Comparison of ENCODE assay signal across 8 mouse cellular contexts in genomic region chr9:41044626-41045025, GRCm38 (mm10). TPM values are rescaled to one million over a fixed set of nuclear protein-coding genes. Genes with fewer than 3 reads are reported as not detected.
DNase-seq lines count a peak whose midpoint lies in the region; ATAC-seq and TF ChIP-seq lines count a peak whose summit lies in the region.

No protein-coding gene starts in this region.

- DNase-seq in forebrain, embryonic 10.5 days (ENCODE audit: extremely low spot score, low spot score) = peak; percentile 80
- peak; percentile 84 to 90 for DNase-seq in adrenal gland, postnatal 36 days
- DNase-seq in embryonic facial prominence, embryonic 11.5 days (ENCODE audit: low spot score) = peak; percentile 88
- DNase-seq in heart, postnatal 10 days = peak; percentile 91 to 94
- peak; percentile 87 to 92 for DNase-seq in layer of hippocampus, postnatal 14 days (ENCODE audit: low spot score in 2 of 2)
- DNase-seq in spleen, adult 2 months (ENCODE audit: low read depth in 1 of 2, low spot score in 2 of 2) = peak; percentile 47 to 75

- TF ChIP-seq CTCF in spleen, adult 2 months (IDR thresholded peaks at IDR 0.05; ENCODE audit: extremely low read depth, insufficient read depth, insufficient read length, insufficient replicate concordance) = peak; percentile 69; the same call in 1 of the 2 replicates

- peaks cover 6% of the 10 kb centered on the region for H3K4me1 ChIP-seq in forebrain, embryonic 10.5 days
- no peaks in the 10 kb centered on the region for H3K4me1 ChIP-seq in forebrain, embryonic 15.5 days
- H3K4me1 ChIP-seq in embryonic facial prominence, embryonic 11.5 days (ENCODE audit: control insufficient read depth, insufficient read depth, low read length) = no peaks in the 10 kb centered on the region
- H3K4me1 ChIP-seq in spleen, adult 2 months (ENCODE audit: control insufficient read depth, insufficient read depth, insufficient read length) = peaks cover 4% of the 10 kb centered on the region; the same call in 1 of the 2 replicates

- no peak for TF ChIP-seq POLR2A in spleen, adult 2 months (IDR thresholded peaks at IDR 0.05; ENCODE audit: low read depth, low read length)

- H3K27me3 ChIP-seq in forebrain, embryonic 10.5 days (ENCODE audit: poor library complexity, severe bottlenecking) = no peaks in the 10 kb centered on the region
- H3K27me3 ChIP-seq in forebrain, embryonic 15.5 days = no peaks in the 10 kb centered on the region
- H3K27me3 ChIP-seq in embryonic facial prominence, embryonic 11.5 days (ENCODE audit: control insufficient read depth, insufficient read depth, low read length) = no peaks in the 10 kb centered on the region
- H3K27me3 ChIP-seq in spleen, adult 2 months (ENCODE audit: control insufficient read depth, insufficient read depth, low read length) = no peaks in the 10 kb centered on the region

- 26% methylated on average over 3 of the region's 3 CpGs for WGBS in forebrain, embryonic 10.5 days
- 8% methylated on average over 3 of the region's 3 CpGs for WGBS in forebrain, embryonic 15.5 days
- 15% methylated on average over 3 of the region's 3 CpGs for WGBS in embryonic facial prominence, embryonic 11.5 days
- whole genome bisulfite sequencing in spleen, adult 2 months = 36% methylated on average over 3 of the region's 3 CpGs

- H3K4me2 ChIP-seq in forebrain, embryonic 15.5 days (replicated peaks) = no peak overlapping the region
- H3K4me2 ChIP-seq in embryonic facial prominence, embryonic 11.5 days (ENCODE audit: low read depth, low read length) = no peak overlapping the region

- H3K4me3 ChIP-seq in forebrain, embryonic 10.5 days = no peak overlapping the region
- H3K4me3 ChIP-seq in forebrain, embryonic 15.5 days = no peak overlapping the region
- no peak overlapping the region for H3K4me3 ChIP-seq in embryonic facial prominence, embryonic 11.5 days (ENCODE audit: low read depth, low read length)
- H3K4me3 ChIP-seq in spleen, adult 2 months (ENCODE audit: extremely low read depth, insufficient read depth, insufficient read length) = no peak overlapping the region

- intact Hi-C loops in heart, postnatal 10 days (cut with DNase I) = loop anchor here (1.0 to 5.0 kb wide), 3 partner anchors 52 to 146 kb away; no protein-coding TSS in a partner anchor

- no peaks in the 10 kb centered on the region for H3K36me3 ChIP-seq in forebrain, embryonic 10.5 days (replicated peaks)
- peaks cover 5% of the 10 kb centered on the region; the same call in 1 of the 2 replicates for H3K36me3 ChIP-seq in forebrain, embryonic 15.5 days
- no peaks in the 10 kb centered on the region for H3K36me3 ChIP-seq in embryonic facial prominence, embryonic 11.5 days (replicated peaks; ENCODE audit: control insufficient read depth, insufficient read depth, low read depth, low read length)
- H3K36me3 ChIP-seq in spleen, adult 2 months (ENCODE audit: control insufficient read depth, insufficient read depth, low read length) = peaks cover 1% of the 10 kb centered on the region; the same call in 1 of the 2 replicates

- H3K27ac ChIP-seq in forebrain, embryonic 10.5 days = no peak overlapping the region
- H3K27ac ChIP-seq in forebrain, embryonic 15.5 days (replicated peaks) = no peak overlapping the region
- H3K27ac ChIP-seq in embryonic facial prominence, embryonic 11.5 days (replicated peaks; ENCODE audit: low read depth, low read length) = no peak overlapping the region
- no peak overlapping the region for H3K27ac ChIP-seq in spleen, adult 2 months (ENCODE audit: insufficient read depth, low read length)

- H3K9me3 ChIP-seq in forebrain, embryonic 10.5 days = no peaks in the 10 kb centered on the region
- H3K9me3 ChIP-seq in forebrain, embryonic 15.5 days = no peaks in the 10 kb centered on the region
- no peaks in the 10 kb centered on the region for H3K9me3 ChIP-seq in embryonic facial prominence, embryonic 11.5 days (replicated peaks; ENCODE audit: control insufficient read depth, low read length)

- H3K9ac ChIP-seq in forebrain, embryonic 15.5 days (replicated peaks) = no peak overlapping the region
- no peak overlapping the region for H3K9ac ChIP-seq in embryonic facial prominence, embryonic 11.5 days (replicated peaks; ENCODE audit: low read length)

- no peak for ATAC-seq in forebrain, embryonic 15.5 days (replicated peaks)
- no peak for ATAC-seq in embryonic facial prominence, embryonic 11.5 days (replicated peaks; ENCODE audit: insufficient number of reproducible peaks, low FRiP score, low TSS enrichment, low read depth)
- peak; percentile 82 for ATAC-seq in megakaryocyte progenitor cell, adult 5-6 weeks (replicated peaks; ENCODE audit: poor library complexity)

RNA-seq across cellular contexts. Expression of gene Crtam, which starts 40.2 kb away (rescaled TPM):
- 0.10 TPM in 1 of 2 replicates, not detected in the other for polyA plus RNA-seq in forebrain, embryonic 10.5 days (2016; fragmentation: Nextera tagmentation; extraction: Ambion mirVana)
- polyA plus RNA-seq in forebrain, embryonic 15.5 days (2015; fragmentation: Nextera tagmentation; extraction: Ambion mirVana) = not detected in 2 replicates
- total RNA-seq in adrenal gland, postnatal 36 days (2021) = not detected
- 0.32 TPM in 1 of 2 replicates, not detected in the other for polyA plus RNA-seq in embryonic facial prominence, embryonic 11.5 days (2014; fragmentation: Nextera tagmentation; extraction: Ambion mirVana)
- total RNA-seq in heart, postnatal 10 days (2021) = under 1 TPM in 1 of 2 experiments, not detected in 1; 0.12 TPM
- total RNA-seq in layer of hippocampus, postnatal 14 days (2021) = not detected
- total RNA-seq in megakaryocyte progenitor cell, adult 5-6 weeks (2015) = not detected in 2 replicates
- not detected in 2 replicates for total RNA-seq in megakaryocyte progenitor cell, adult 5-6 weeks (2017)
- 0.54 and 0.55 TPM in 2 replicates for polyA plus RNA-seq in spleen, adult 2 months (2012; rRNA removed)
